Comparison of ENCODE assay signal across 8 mouse cellular contexts in genomic region chr16:78619386-78619785, GRCm38 (mm10). TPM values are rescaled to one million over a fixed set of nuclear protein-coding genes. Genes with fewer than 3 reads are reported as not detected.
DNase-seq lines count a peak whose midpoint lies in the region; ATAC-seq and TF ChIP-seq lines count a peak whose summit lies in the region.
"Had no signal": no experiment of that assay in that cellular context is flagged by ENCODE, and none has a peak within 500 bp of the region (broad histone marks: within the 10 kb centered on the region; RNA-seq: fewer than 3 reads in every experiment).

No protein-coding gene starts in this region.

- H3K27me3 ChIP-seq in hindbrain, postnatal 0 days (ENCODE audit: insufficient read depth, low read length) = no peaks in the 10 kb centered on the region
- no peaks in the 10 kb centered on the region for H3K27me3 ChIP-seq in forebrain, postnatal 0 days (ENCODE audit: insufficient read depth, low read length)
- H3K27me3 ChIP-seq in forebrain, embryonic 14.5 days (replicated peaks; ENCODE audit: control insufficient read depth, insufficient read depth, low read length) = no peaks in the 10 kb centered on the region

- H3K4me2 ChIP-seq in hindbrain, postnatal 0 days (ENCODE audit: low read depth, low read length) = no peak overlapping the region
- no peak overlapping the region for H3K4me2 ChIP-seq in forebrain, postnatal 0 days (ENCODE audit: low read depth)
- H3K4me2 ChIP-seq in forebrain, embryonic 14.5 days (ENCODE audit: low read length) = no peak overlapping the region

- no peak overlapping the region for H3K9ac ChIP-seq in hindbrain, postnatal 0 days (replicated peaks; ENCODE audit: low read length)
- H3K9ac ChIP-seq in forebrain, postnatal 0 days = no peak overlapping the region
- no peak overlapping the region for H3K9ac ChIP-seq in forebrain, embryonic 14.5 days (ENCODE audit: low read length)

- H3K9me3 ChIP-seq in hindbrain, postnatal 0 days (ENCODE audit: low read length) = no peaks in the 10 kb centered on the region
- no peaks in the 10 kb centered on the region for H3K9me3 ChIP-seq in forebrain, postnatal 0 days (ENCODE audit: low read length)
- H3K9me3 ChIP-seq in forebrain, embryonic 14.5 days (replicated peaks; ENCODE audit: control insufficient read depth, low read length) = no peaks in the 10 kb centered on the region

- ATAC-seq in hindbrain, postnatal 0 days = no peak
- no peak for ATAC-seq in forebrain, postnatal 0 days
- no peak for ATAC-seq in forebrain, embryonic 14.5 days

- TF ChIP-seq CTCF in hindbrain, postnatal 0 days (IDR thresholded peaks at IDR 0.05; ENCODE audit: low read depth) = no peak
- TF ChIP-seq CTCF in forebrain, postnatal 0 days (IDR thresholded peaks at IDR 0.05; ENCODE audit: low read depth) = no peak

- H3K4me1 ChIP-seq in hindbrain, postnatal 0 days (ENCODE audit: insufficient read depth, low read length) = no peaks in the 10 kb centered on the region
- H3K4me1 ChIP-seq in forebrain, postnatal 0 days (ENCODE audit: insufficient read depth) = no peaks in the 10 kb centered on the region
- H3K4me1 ChIP-seq in forebrain, embryonic 14.5 days (ENCODE audit: control insufficient read depth, insufficient read depth, low read length) = no peaks in the 10 kb centered on the region

- WGBS in hindbrain, postnatal 0 days = 90% methylated on average over 5 of the region's 5 CpGs
- 93% methylated on average over 5 of the region's 5 CpGs for WGBS in forebrain, postnatal 0 days
- WGBS in forebrain, embryonic 14.5 days = 94% methylated on average over 5 of the region's 5 CpGs

- peak; percentile 58 for DNase-seq in urinary bladder, postnatal 25 days (ENCODE audit: low spot score)
- no peak for DNase-seq in urinary bladder, postnatal 10 days (ENCODE audit: low spot score)
- DNase-seq in adrenal gland, adult 2 months = peak; percentile 91
- peak; percentile 23 for DNase-seq in heart, postnatal 4 days
- no peak for DNase-seq in hindbrain, postnatal 0 days (ENCODE audit: low spot score)
- DNase-seq in forebrain, postnatal 0 days = no peak
- DNase-seq in forebrain, embryonic 14.5 days (ENCODE audit: low spot score) = no peak

- no peaks in the 10 kb centered on the region for H3K36me3 ChIP-seq in hindbrain, postnatal 0 days (ENCODE audit: insufficient read depth, low read length)
- H3K36me3 ChIP-seq in forebrain, postnatal 0 days (ENCODE audit: insufficient read depth) = no peaks in the 10 kb centered on the region
- H3K36me3 ChIP-seq in forebrain, embryonic 14.5 days (ENCODE audit: control insufficient read depth, insufficient read depth, low read length) = no peaks in the 10 kb centered on the region

- no peak overlapping the region for H3K27ac ChIP-seq in hindbrain, postnatal 0 days
- H3K27ac ChIP-seq in forebrain, postnatal 0 days (ENCODE audit: low read depth, low read length) = no peak overlapping the region
- no peak overlapping the region for H3K27ac ChIP-seq in forebrain, embryonic 14.5 days (ENCODE audit: low read depth, low read length)
- H3K27ac ChIP-seq: macrophage had no signal

- H3K4me3 ChIP-seq in hindbrain, postnatal 0 days (ENCODE audit: low read length) = no peak overlapping the region
- no peak overlapping the region for H3K4me3 ChIP-seq in forebrain, postnatal 0 days (ENCODE audit: low read depth, low read length)
- no peak overlapping the region for H3K4me3 ChIP-seq in forebrain, embryonic 14.5 days (ENCODE audit: low read depth, low read length)

RNA-seq across cellular contexts. Expression of gene D16Ertd472e, which starts 42.9 kb away (rescaled TPM):
- total RNA-seq in adrenal gland, adult 2 months (2021) = 10 to 100 TPM; 16.6 to 80.5 TPM
- polyA plus RNA-seq in adrenal gland, adult 2 months (2012; rRNA removed) = 6.3 and 9.9 TPM in 2 replicates
- 1 to 10 TPM; 7.8 to 8.0 TPM for total RNA-seq in heart, postnatal 4 days (2021)
- total RNA-seq in hindbrain, postnatal 0 days (2014; rRNA removed) = 5.1 and 6.3 TPM in 2 replicates
- polyA plus RNA-seq in hindbrain, postnatal 0 days (2015; fragmentation: Nextera tagmentation; extraction: Ambion mirVana) = 6.1 and 6.8 TPM in 2 replicates
- 5.1 and 9.1 TPM in 2 replicates for total RNA-seq in forebrain, postnatal 0 days (2014; rRNA removed)
- 6.9 and 7.8 TPM in 2 replicates for polyA plus RNA-seq in forebrain, postnatal 0 days (2015; fragmentation: Nextera tagmentation; extraction: Ambion mirVana)
- 7.3 and 9.8 TPM in 2 replicates for polyA plus RNA-seq in forebrain, embryonic 14.5 days (2014; fragmentation: Nextera tagmentation; extraction: Ambion mirVana)

Comparison
In these comparisons a context has a peak if more than half of its experiments do, and no peak if none do; other contexts are left out.
1. DNase-seq: peak in urinary bladder, postnatal 25 days (single experiment), adrenal gland, adult 2 months (single experiment) and heart, postnatal 4 days (single experiment); none in urinary bladder, postnatal 10 days (single experiment), hindbrain, postnatal 0 days (single experiment), forebrain, postnatal 0 days (single experiment) and forebrain, embryonic 14.5 days (single experiment).